Mouse (Mus musculus) cerebellum, adult 11-12 months (tissue): ENCODE results near the gene Rpgrip1.

Experiments used
- DNase-seq: peaks from one replicate; pipeline ENCODE4 v3.0.0; 2022

The Rpgrip1 gene

DNA sequence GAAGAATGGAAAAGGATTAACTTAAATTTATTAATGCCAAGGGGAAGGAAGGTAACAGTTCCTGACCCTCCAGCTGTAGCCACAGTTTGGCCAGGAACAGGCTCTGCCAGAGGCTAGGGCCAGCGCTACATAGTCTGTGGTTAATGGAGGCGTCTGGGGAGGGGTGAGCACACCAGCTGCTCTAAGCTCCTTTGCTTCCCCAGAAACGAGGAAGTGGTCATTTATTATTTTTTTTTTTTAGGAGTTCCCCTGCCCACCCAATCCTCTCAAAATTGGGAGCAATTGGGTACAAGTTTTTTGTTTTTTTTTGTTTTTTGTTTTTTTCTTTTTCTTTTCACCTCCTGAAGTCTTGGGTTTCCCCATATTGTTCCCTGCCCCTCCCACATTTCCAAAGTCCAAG, 87.6 kb downstream of the Rpgrip1 start:
- DNase-seq, result peak; percentile 26

- DNase-seq, result no peak
Observed at GRCm38 (mm10) chr14:52199412-52199811, 88.9 kb downstream of the Rpgrip1 start.
